8 mouse cellular contexts compared by ENCODE assay signal in genomic region chr15:84965575-84966360, GRCm38 (mm10). TPM values are rescaled to one million over a fixed set of nuclear protein-coding genes. Genes with fewer than 3 reads are reported as not detected.
DNase-seq lines count a peak whose midpoint lies in the region; ATAC-seq and TF ChIP-seq lines count a peak whose summit lies in the region.

No protein-coding gene starts in this region.

- H3K9me3 ChIP-seq in heart, postnatal 0 days (replicated peaks; ENCODE audit: control insufficient read depth, low read length): no peaks in the 10 kb centered on the region
- no peaks in the 10 kb centered on the region for H3K9me3 ChIP-seq in heart, embryonic 10.5 days
- no peaks in the 10 kb centered on the region for H3K9me3 ChIP-seq in forebrain, embryonic 15.5 days
- no peaks in the 10 kb centered on the region for H3K9me3 ChIP-seq in intestine, embryonic 16.5 days (ENCODE audit: control insufficient read depth, low read length)

- no peak overlapping the region for H3K27ac ChIP-seq in heart, postnatal 0 days (ENCODE audit: low read depth)
- no peak overlapping the region for H3K27ac ChIP-seq in heart, embryonic 10.5 days
- peak overlapping the region; percentile 63 for H3K27ac ChIP-seq in forebrain, embryonic 15.5 days (replicated peaks)
- no peak overlapping the region for H3K27ac ChIP-seq in intestine, embryonic 16.5 days (ENCODE audit: low read length)

- peak; percentile 29 for DNase-seq in heart, postnatal 0 days (ENCODE audit: low spot score)
- no peak for DNase-seq in heart, embryonic 10.5 days (ENCODE audit: low spot score)
- peak; percentile 54 for DNase-seq in urinary bladder, postnatal 25 days (ENCODE audit: low spot score)
- DNase-seq in urinary bladder, adult 18-20 months (ENCODE audit: low spot score in 2 of 2): no peak
- no peak for DNase-seq in right cerebral cortex, postnatal 10 days (ENCODE audit: low spot score in 2 of 2)

- WGBS in heart, postnatal 0 days: 39% methylated on average over 7 of the region's 7 CpGs
- 49% methylated on average over 7 of the region's 7 CpGs for WGBS in heart, embryonic 10.5 days
- 62% methylated on average over 7 of the region's 7 CpGs for WGBS in forebrain, embryonic 15.5 days
- 53% methylated on average over 7 of the region's 7 CpGs for WGBS in intestine, embryonic 16.5 days

- no peak for TF ChIP-seq EP300 in heart, postnatal 0 days (IDR thresholded peaks at IDR 0.05; ENCODE audit: low read depth)

- no peak for ATAC-seq in heart, postnatal 0 days (ENCODE audit: insufficient read depth, low read depth)
- ATAC-seq in forebrain, embryonic 15.5 days (replicated peaks): peak; percentile 35; the same call in 1 of the 2 replicates
- ATAC-seq in megakaryocyte progenitor cell, adult 5-6 weeks (replicated peaks; ENCODE audit: poor library complexity): peak; percentile 83
- no peak for ATAC-seq in intestine, embryonic 16.5 days

- TF ChIP-seq CTCF in heart, postnatal 0 days (IDR thresholded peaks at IDR 0.05; ENCODE audit: low read depth): no peak

- H3K36me3 ChIP-seq in heart, postnatal 0 days (replicated peaks; ENCODE audit: control insufficient read depth, insufficient read depth, low read length): no peaks in the 10 kb centered on the region
- H3K36me3 ChIP-seq in heart, embryonic 10.5 days: no peaks in the 10 kb centered on the region
- no peaks in the 10 kb centered on the region for H3K36me3 ChIP-seq in forebrain, embryonic 15.5 days
- H3K36me3 ChIP-seq in intestine, embryonic 16.5 days (ENCODE audit: control insufficient read depth, insufficient read depth, low read length): no peaks in the 10 kb centered on the region

- H3K4me3 ChIP-seq in heart, postnatal 0 days (ENCODE audit: low read depth, low read length): no peak overlapping the region
- no peak overlapping the region for H3K4me3 ChIP-seq in heart, embryonic 10.5 days
- H3K4me3 ChIP-seq in forebrain, embryonic 15.5 days: no peak overlapping the region
- no peak overlapping the region for H3K4me3 ChIP-seq in intestine, embryonic 16.5 days (ENCODE audit: low read length)

- H3K27me3 ChIP-seq in heart, postnatal 0 days (ENCODE audit: control insufficient read depth, insufficient read depth, low read length): no peaks in the 10 kb centered on the region
- no peaks in the 10 kb centered on the region for H3K27me3 ChIP-seq in heart, embryonic 10.5 days (ENCODE audit: insufficient read depth, poor library complexity, severe bottlenecking)
- no peaks in the 10 kb centered on the region for H3K27me3 ChIP-seq in forebrain, embryonic 15.5 days
- no peaks in the 10 kb centered on the region for H3K27me3 ChIP-seq in intestine, embryonic 16.5 days (replicated peaks; ENCODE audit: control insufficient read depth, insufficient read depth, low read length)

- H3K9ac ChIP-seq in heart, postnatal 0 days (replicated peaks; ENCODE audit: low read depth, low read length): no peak overlapping the region
- no peak overlapping the region for H3K9ac ChIP-seq in forebrain, embryonic 15.5 days (replicated peaks)
- H3K9ac ChIP-seq in intestine, embryonic 16.5 days (ENCODE audit: low read depth, low read length): no peak overlapping the region

- no peak overlapping the region for H3K4me2 ChIP-seq in heart, postnatal 0 days (ENCODE audit: low read depth, low read length)
- H3K4me2 ChIP-seq in forebrain, embryonic 15.5 days (replicated peaks): no peak overlapping the region
- H3K4me2 ChIP-seq in intestine, embryonic 16.5 days (ENCODE audit: low read depth, low read length): no peak overlapping the region

- H3K4me1 ChIP-seq in heart, postnatal 0 days (ENCODE audit: control insufficient read depth, insufficient read depth): no peaks in the 10 kb centered on the region
- peaks cover 1% of the 10 kb centered on the region; the same call in 1 of the 2 replicates for H3K4me1 ChIP-seq in heart, embryonic 10.5 days
- H3K4me1 ChIP-seq in forebrain, embryonic 15.5 days: peaks cover 24% of the 10 kb centered on the region
- H3K4me1 ChIP-seq in intestine, embryonic 16.5 days (ENCODE audit: control insufficient read depth, insufficient read depth, low read length): peaks cover under 1% of the 10 kb centered on the region; the same call in 1 of the 2 replicates

RNA-seq across cellular contexts. Expression of gene 5031439G07Rik, which starts 22.6 kb away (rescaled TPM):
- total RNA-seq in heart, postnatal 0 days (2014; rRNA removed; ENCODE audit: low replicate concordance): 18.7 and 27.3 TPM in 2 replicates
- 2.2 TPM in 2 replicates for polyA plus RNA-seq in heart, postnatal 0 days (2015; fragmentation: Nextera tagmentation; extraction: Ambion mirVana)
- 3.9 and 6.4 TPM in 2 replicates for polyA plus RNA-seq in heart, embryonic 10.5 days (2016; fragmentation: Nextera tagmentation; extraction: Ambion mirVana)
- polyA plus RNA-seq in forebrain, embryonic 15.5 days (2015; fragmentation: Nextera tagmentation; extraction: Ambion mirVana): 22.1 and 27.7 TPM in 2 replicates
- 8.0 and 10.0 TPM in 2 replicates for total RNA-seq in megakaryocyte progenitor cell, adult 5-6 weeks (2015)
- total RNA-seq in megakaryocyte progenitor cell, adult 5-6 weeks (2017): 11.7 and 17.7 TPM in 2 replicates
- polyA plus RNA-seq in intestine, embryonic 16.5 days (2015; fragmentation: Nextera tagmentation; extraction: Ambion mirVana): 7.1 and 8.1 TPM in 2 replicates

RNA-seq across cellular contexts. Expression of gene Nup50, which starts 42.6 kb away (rescaled TPM):
- total RNA-seq in heart, postnatal 0 days (2014; rRNA removed; ENCODE audit: low replicate concordance): 11.8 and 14.6 TPM in 2 replicates
- 10.7 and 11.4 TPM in 2 replicates for polyA plus RNA-seq in heart, postnatal 0 days (2015; fragmentation: Nextera tagmentation; extraction: Ambion mirVana)
- 34.0 and 42.5 TPM in 2 replicates for polyA plus RNA-seq in heart, embryonic 10.5 days (2016; fragmentation: Nextera tagmentation; extraction: Ambion mirVana)
- 32.5 and 35.7 TPM in 2 replicates for polyA plus RNA-seq in forebrain, embryonic 15.5 days (2015; fragmentation: Nextera tagmentation; extraction: Ambion mirVana)
- total RNA-seq in megakaryocyte progenitor cell, adult 5-6 weeks (2015): 43.6 and 44.8 TPM in 2 replicates
- 87.7 and 99.3 TPM in 2 replicates for total RNA-seq in megakaryocyte progenitor cell, adult 5-6 weeks (2017)
- polyA plus RNA-seq in intestine, embryonic 16.5 days (2015; fragmentation: Nextera tagmentation; extraction: Ambion mirVana): 31.5 and 32.7 TPM in 2 replicates

RNA-seq across cellular contexts. Expression of gene Gm29666, which starts 45.9 kb away (rescaled TPM):
- total RNA-seq in heart, postnatal 0 days (2014; rRNA removed; ENCODE audit: low replicate concordance): 0.08 and 0.12 TPM in 2 replicates
- 0.10 and 0.16 TPM in 2 replicates for polyA plus RNA-seq in heart, postnatal 0 days (2015; fragmentation: Nextera tagmentation; extraction: Ambion mirVana)
- polyA plus RNA-seq in heart, embryonic 10.5 days (2016; fragmentation: Nextera tagmentation; extraction: Ambion mirVana): 0.87 and 1.2 TPM in 2 replicates
- polyA plus RNA-seq in forebrain, embryonic 15.5 days (2015; fragmentation: Nextera tagmentation; extraction: Ambion mirVana): 0.92 and 1.0 TPM in 2 replicates
- 0.25 and 0.46 TPM in 2 replicates for total RNA-seq in megakaryocyte progenitor cell, adult 5-6 weeks (2015)
- total RNA-seq in megakaryocyte progenitor cell, adult 5-6 weeks (2017): 0.20 and 0.25 TPM in 2 replicates
- 0.62 TPM in 2 replicates for polyA plus RNA-seq in intestine, embryonic 16.5 days (2015; fragmentation: Nextera tagmentation; extraction: Ambion mirVana)

RNA-seq across cellular contexts. Expression of gene Upk3a, which starts 51.2 kb away (rescaled TPM):
- 0.27 and 125 TPM in 2 replicates for total RNA-seq in heart, postnatal 0 days (2014; rRNA removed; ENCODE audit: low replicate concordance)
- polyA plus RNA-seq in heart, postnatal 0 days (2015; fragmentation: Nextera tagmentation; extraction: Ambion mirVana): 0.11 TPM in 1 of 2 replicates, not detected in the other
- 0.24 TPM in 1 of 2 replicates, not detected in the other for polyA plus RNA-seq in heart, embryonic 10.5 days (2016; fragmentation: Nextera tagmentation; extraction: Ambion mirVana)
- polyA plus RNA-seq in forebrain, embryonic 15.5 days (2015; fragmentation: Nextera tagmentation; extraction: Ambion mirVana): 0.31 and 0.34 TPM in 2 replicates
- total RNA-seq in megakaryocyte progenitor cell, adult 5-6 weeks (2015): not detected in 2 replicates
- not detected in 2 replicates for total RNA-seq in megakaryocyte progenitor cell, adult 5-6 weeks (2017)
- polyA plus RNA-seq in intestine, embryonic 16.5 days (2015; fragmentation: Nextera tagmentation; extraction: Ambion mirVana): 1.6 and 2.1 TPM in 2 replicates

Comparison
In these comparisons a context has a peak if more than half of its experiments do, and no peak if none do; other contexts are left out.
1. DNase-seq: peak in heart, postnatal 0 days (single experiment) and urinary bladder, postnatal 25 days (single experiment); none in heart, embryonic 10.5 days (single experiment), urinary bladder, adult 18-20 months (0 of 2) and right cerebral cortex, postnatal 10 days (0 of 2).
2. ATAC-seq: peak in forebrain, embryonic 15.5 days (single experiment) and megakaryocyte progenitor cell, adult 5-6 weeks (single experiment); none in heart, postnatal 0 days (single experiment) and intestine, embryonic 16.5 days (single experiment).